Mouse (Mus musculus) kidney, postnatal 10 days (tissue): ENCODE results near the gene 2610318N02Rik.
"Not testable (repeated sequence)": the region's sequence is repeated elsewhere in the genome, so short reads cannot be mapped to it uniquely, and the experiment has no call there.

Source experiments
- DNase-seq: peaks from one replicate; pipeline ENCODE4 v3.0.0; 2021; ENCODE audit warnings: mixed read lengths

The 2610318N02Rik gene

GRCm38 (mm10) chr16:17124871-17125520, at the start of gene 2610318N02Rik:
Gene 2610318N02Rik (minus strand): TSS chr16:17125167.
- DNase-seq = peak; percentile 82

GRCm38 (mm10) chr16:17168049-17168448, 43.1 kb upstream of the 2610318N02Rik start:
- no peak for DNase-seq

GRCm38 (mm10) chr16:17167179-17167578, 42.2 kb upstream of the 2610318N02Rik start:
- DNase-seq = no peak

GRCm38 (mm10) chr16:17165478-17165877, 40.5 kb upstream of the 2610318N02Rik start:
- DNase-seq = not testable (repeated sequence)

GRCm38 (mm10) chr16:17154346-17154745, 29.4 kb upstream of the 2610318N02Rik start:
- DNase-seq = no peak

GRCm38 (mm10) chr16:17151874-17152273, 26.9 kb upstream of the 2610318N02Rik start:
- DNase-seq = no peak

- no peak for DNase-seq
These were observed 25.7 kb upstream of the 2610318N02Rik start for GRCm38 (mm10) chr16:17150520-17151258.

- peak; percentile 43 for DNase-seq
These were observed 23.1 kb upstream of the 2610318N02Rik start for GRCm38 (mm10) chr16:17148084-17148483.

GRCm38 (mm10) chr16:17147391-17147929, 22.5 kb upstream of the 2610318N02Rik start:
- DNase-seq = no peak

- peak; percentile 85 for DNase-seq
These were observed 21.8 kb upstream of the 2610318N02Rik start, which contains the start of gene Ccdc116 for GRCm38 (mm10) chr16:17146772-17147235. Gene Ccdc116 (minus strand): TSS chr16:17147229.

GRCm38 (mm10) chr16:17144339-17144738, 19.4 kb upstream of the 2610318N02Rik start, which contains the start of gene Ydjc:
Gene Ydjc (plus strand): TSS chr16:17144621.
- DNase-seq = no peak

GRCm38 (mm10) chr16:17137355-17137754, 12.4 kb upstream of the 2610318N02Rik start:
- DNase-seq = no peak

- no peak for DNase-seq
These were observed 7.9 kb upstream of the 2610318N02Rik start for GRCm38 (mm10) chr16:17132906-17133200.

- DNase-seq = peak; percentile 98
These were observed 7.3 kb upstream of the 2610318N02Rik start, which contains the start of gene Sdf2l1 for GRCm38 (mm10) chr16:17132089-17132905. Gene Sdf2l1 (minus strand): TSS chr16:17132383.

GRCm38 (mm10) chr16:17131191-17132088, 6.5 kb upstream of the 2610318N02Rik start:
- peak; percentile 32 for DNase-seq

- DNase-seq = peak; percentile 70
These were observed 2.3 kb upstream of the 2610318N02Rik start for GRCm38 (mm10) chr16:17127292-17127691.

GRCm38 (mm10) chr16:17124119-17124870, 672 bp downstream of the 2610318N02Rik start:
- DNase-seq = no peak

GRCm38 (mm10) chr16:17121569-17121968, 3.4 kb downstream of the 2610318N02Rik start:
- no peak for DNase-seq

- no peak for DNase-seq
These were observed 7.6 kb downstream of the 2610318N02Rik start for GRCm38 (mm10) chr16:17117309-17117799.
